Mouse (Mus musculus): Measurements from ENCODE around the gene Jmjd8. TPM values are rescaled to one million over a fixed set of nuclear protein-coding genes. Genes with fewer than 3 reads are reported as not detected.
A peak's percentile ranks its signal among the peaks of the same experiment; 100 is the strongest.

Jmjd8 gene
- polyA plus RNA-seq, 1 experiment from 2014 or later = 29.7 TPM

DNA sequence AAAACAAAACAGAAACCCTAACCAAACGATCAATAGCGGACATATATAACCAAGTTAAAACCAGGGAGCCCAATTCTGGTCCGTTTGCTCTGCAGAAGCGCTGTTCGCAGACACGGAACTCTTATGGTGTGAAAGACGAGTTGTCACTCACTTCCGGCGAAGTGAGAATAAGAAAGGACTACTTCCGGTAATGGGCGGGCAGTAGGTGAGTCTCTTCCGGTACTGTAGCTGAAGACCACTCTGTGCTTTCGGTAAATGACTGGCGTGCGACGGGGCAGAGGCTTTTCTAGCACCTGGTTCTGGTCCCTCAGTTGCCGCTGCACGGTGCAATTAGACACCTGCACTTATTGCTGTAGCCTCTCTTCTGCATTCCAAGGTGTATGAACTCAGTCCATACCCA lies 5.2 kb upstream of the Jmjd8 start, which contains the start of gene Wdr24:
TSS of gene Wdr24 (plus strand) at position 176 of the 400 bp plus-strand sequence.
- Histone ChIP-seq H3K4me1 (replicated peaks; ENCODE audit: control insufficient read depth, insufficient read depth) (peaks cover 11% of the 10 kb centered on the region), H3K9ac (ENCODE audit: low read length) (peak within 1 kb of the TSS; percentile 59), H3K4me2 (replicated peaks; ENCODE audit: low read depth) (peak within 1 kb of the TSS; percentile 68), H3K27ac (replicated peaks) (0 out of 2 replicates have a peak within 1 kb of the TSS, but pooled peaks have one; percentile 5), H3K27me3 (ENCODE audit: control insufficient read depth, insufficient read depth, low read length) (no peaks in the 10 kb centered on the region), H3K9me3 (ENCODE audit: control insufficient read depth, low read length) (no peaks in the 10 kb centered on the region), H3K36me3 (ENCODE audit: control insufficient read depth, insufficient read depth, low read length) (peaks cover 7% of the 10 kb centered on the region), H3K4me3 (ENCODE audit: low read depth, low read length) (peak within 1 kb of the TSS; percentile 53)
- DNase-seq (ENCODE audit: low spot score) (peak; percentile 70), ATAC-seq (ENCODE audit: low FRiP score, low TSS enrichment) (peak; percentile 47; the same call in 1 of the 2 replicates)
- WGBS = under 1% methylated on average over 18 of the region's 18 CpGs
- no peak for TF ChIP-seq EP300 (optimal IDR thresholded peaks at IDR 0.05)
- no peak for TF ChIP-seq CTCF (IDR thresholded peaks at IDR 0.05; ENCODE audit: low read depth)

- H3K4me1 ChIP-seq (replicated peaks; ENCODE audit: control insufficient read depth, insufficient read depth) = peaks cover 13% of the 10 kb centered on the region
Observed at GRCm38 (mm10) chr17:25824362-25825142, 4.1 kb upstream of the Jmjd8 start.

GRCm38 (mm10) chr17:25825311-25825710 lies 3.4 kb upstream of the Jmjd8 start:
- H3K36me3 ChIP-seq (ENCODE audit: control insufficient read depth, insufficient read depth, low read length) = peaks cover 7% of the 10 kb centered on the region
- WGBS = 83% methylated on average over 6 of the region's 6 CpGs
- no peak overlapping the region for H3K4me3 ChIP-seq (ENCODE audit: low read depth, low read length)
- ATAC-seq (ENCODE audit: low FRiP score, low TSS enrichment) (no peak), DNase-seq (ENCODE audit: low spot score) (no peak)
- no peaks in the 10 kb centered on the region for H3K9me3 ChIP-seq (ENCODE audit: control insufficient read depth, low read length)
- TF ChIP-seq EP300 (optimal IDR thresholded peaks at IDR 0.05) (no peak), CTCF (IDR thresholded peaks at IDR 0.05; ENCODE audit: low read depth) (no peak)
- peaks cover 16% of the 10 kb centered on the region for H3K4me1 ChIP-seq (replicated peaks; ENCODE audit: control insufficient read depth, insufficient read depth)
- no peaks in the 10 kb centered on the region for H3K27me3 ChIP-seq (ENCODE audit: control insufficient read depth, insufficient read depth, low read length)
- no peak overlapping the region for H3K27ac ChIP-seq (replicated peaks)
- H3K9ac ChIP-seq (ENCODE audit: low read length) = no peak overlapping the region
- no peak overlapping the region for H3K4me2 ChIP-seq (replicated peaks; ENCODE audit: low read depth)

More at GRCm38 (mm10) chr17:25824362-25825142, 4.1 kb upstream of the Jmjd8 start:
- Histone ChIP-seq H3K36me3 (ENCODE audit: control insufficient read depth, insufficient read depth, low read length) (peaks cover 7% of the 10 kb centered on the region), H3K27ac (replicated peaks) (no peak overlapping the region), H3K4me2 (replicated peaks; ENCODE audit: low read depth) (peak overlapping the region; percentile 68), H3K4me3 (ENCODE audit: low read depth, low read length) (peak overlapping the region; percentile 53), H3K9ac (ENCODE audit: low read length) (peak overlapping the region; percentile 59), H3K27me3 (ENCODE audit: control insufficient read depth, insufficient read depth, low read length) (no peaks in the 10 kb centered on the region), H3K9me3 (ENCODE audit: control insufficient read depth, low read length) (no peaks in the 10 kb centered on the region)
- no peak for TF ChIP-seq EP300 (optimal IDR thresholded peaks at IDR 0.05)
- TF ChIP-seq CTCF (IDR thresholded peaks at IDR 0.05; ENCODE audit: low read depth) = no peak
- 69% methylated on average over 16 of the region's 17 CpGs for WGBS
- ATAC-seq (ENCODE audit: low FRiP score, low TSS enrichment) (no peak), DNase-seq (ENCODE audit: low spot score) (peak; percentile 13)

DNA sequence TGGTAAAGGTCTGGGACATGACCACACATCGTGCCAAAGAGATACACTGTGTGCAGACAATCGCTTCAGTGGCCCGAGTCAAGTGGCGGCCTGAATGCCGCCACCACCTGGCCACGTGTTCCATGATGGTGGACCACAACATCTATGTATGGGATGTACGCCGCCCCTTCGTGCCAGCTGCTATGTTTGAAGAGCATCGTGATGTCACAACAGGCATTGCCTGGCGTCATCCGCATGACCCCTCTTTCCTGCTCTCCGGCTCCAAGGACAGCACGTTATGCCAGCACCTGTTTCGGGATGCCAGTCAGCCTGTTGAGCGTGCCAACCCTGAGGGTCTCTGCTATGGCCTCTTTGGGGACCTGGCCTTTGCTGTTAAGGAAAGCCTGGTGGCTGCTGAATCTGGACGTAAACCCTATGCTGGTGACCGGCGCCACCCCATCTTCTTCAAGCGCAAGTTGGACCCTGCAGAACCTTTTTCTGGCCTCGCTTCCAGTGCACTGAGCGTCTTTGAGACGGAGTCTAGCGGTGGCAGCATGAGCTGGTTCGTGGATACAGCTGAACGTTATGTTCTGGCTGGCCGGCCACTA lies 2.6 kb upstream of the Jmjd8 start:
- DNase-seq (ENCODE audit: low spot score) (no peak), ATAC-seq (ENCODE audit: low FRiP score, low TSS enrichment) (no peak)
- peaks cover 16% of the 10 kb centered on the region for H3K4me1 ChIP-seq (replicated peaks; ENCODE audit: control insufficient read depth, insufficient read depth)
- H3K4me2 ChIP-seq (replicated peaks; ENCODE audit: low read depth) = no peak overlapping the region
- no peaks in the 10 kb centered on the region for H3K9me3 ChIP-seq (ENCODE audit: control insufficient read depth, low read length)
- H3K9ac ChIP-seq (ENCODE audit: low read length) = no peak overlapping the region
- TF ChIP-seq EP300 (optimal IDR thresholded peaks at IDR 0.05) (no peak), CTCF (IDR thresholded peaks at IDR 0.05; ENCODE audit: low read depth) (no peak)
- no peak overlapping the region for H3K4me3 ChIP-seq (ENCODE audit: low read depth, low read length)
- 93% methylated on average over 27 of the region's 27 CpGs for WGBS
- H3K27ac ChIP-seq (replicated peaks) = no peak overlapping the region
- peaks cover 14% of the 10 kb centered on the region for H3K36me3 ChIP-seq (ENCODE audit: control insufficient read depth, insufficient read depth, low read length)
- no peaks in the 10 kb centered on the region for H3K27me3 ChIP-seq (ENCODE audit: control insufficient read depth, insufficient read depth, low read length)

DNA sequence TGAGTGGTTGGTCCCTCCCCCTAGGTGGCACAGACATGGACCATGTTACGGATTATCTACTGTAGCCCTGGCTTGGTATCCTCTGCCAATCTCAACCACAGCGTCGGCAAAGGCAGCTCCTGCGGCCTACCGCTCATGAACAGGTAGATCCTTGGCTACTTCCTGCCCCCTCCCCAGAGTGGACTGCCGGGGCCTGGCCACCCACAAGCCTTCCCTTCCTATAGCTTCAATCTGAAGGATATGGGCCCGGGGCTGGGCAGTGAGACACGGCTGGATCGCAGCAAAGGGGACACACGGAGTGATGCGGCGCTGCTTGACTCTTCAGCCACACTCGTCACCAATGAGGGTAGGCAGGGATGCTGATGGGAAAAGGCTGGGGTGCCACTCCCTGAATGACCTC lies 1.7 kb upstream of the Jmjd8 start:
- no peak for DNase-seq (ENCODE audit: low spot score)
- no peak overlapping the region for H3K4me3 ChIP-seq (ENCODE audit: low read depth, low read length)
- ATAC-seq (ENCODE audit: low FRiP score, low TSS enrichment) = no peak
- H3K27ac ChIP-seq (replicated peaks) = no peak overlapping the region
- H3K4me1 ChIP-seq (replicated peaks; ENCODE audit: control insufficient read depth, insufficient read depth) = peaks cover 22% of the 10 kb centered on the region
- no peaks in the 10 kb centered on the region for H3K9me3 ChIP-seq (ENCODE audit: control insufficient read depth, low read length)
- no peak overlapping the region for H3K4me2 ChIP-seq (replicated peaks; ENCODE audit: low read depth)
- peaks cover 14% of the 10 kb centered on the region for H3K36me3 ChIP-seq (ENCODE audit: control insufficient read depth, insufficient read depth, low read length)
- WGBS = 95% methylated on average over 13 of the region's 13 CpGs
- H3K27me3 ChIP-seq (ENCODE audit: control insufficient read depth, insufficient read depth, low read length) = no peaks in the 10 kb centered on the region
- H3K9ac ChIP-seq (ENCODE audit: low read length) = no peak overlapping the region
- TF ChIP-seq CTCF (IDR thresholded peaks at IDR 0.05; ENCODE audit: low read depth) (no peak), EP300 (optimal IDR thresholded peaks at IDR 0.05) (no peak)

Measured in stomach, postnatal 0 days (tissue).